ENCODE assay signal across 26 mouse cellular contexts in the genomic region with DNA sequence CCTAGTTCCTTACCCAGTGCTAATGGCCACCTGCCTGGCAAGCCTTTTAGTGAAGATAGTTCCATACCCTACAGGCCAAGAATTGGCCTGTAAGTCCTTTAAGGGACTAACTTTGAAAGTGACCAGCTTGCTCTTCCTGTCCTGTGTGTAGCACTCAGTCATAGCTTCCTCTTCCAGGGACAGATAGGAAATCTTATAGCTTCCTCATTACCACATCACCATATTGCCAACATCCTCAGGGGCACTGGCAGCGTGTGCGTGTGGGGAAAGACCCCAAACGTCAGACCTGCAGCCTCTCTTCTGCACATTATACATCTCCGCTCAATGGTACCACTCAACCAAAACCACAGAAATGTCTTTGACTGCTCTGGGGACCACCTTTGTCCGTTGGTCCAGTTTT. TPM values are rescaled to one million over a fixed set of nuclear protein-coding genes. Genes with fewer than 3 reads are reported as not detected.
A peak's percentile ranks its signal among the peaks of the same experiment; 100 is the strongest.
DNase-seq lines count a peak whose midpoint lies in the region; ATAC-seq and TF ChIP-seq lines count a peak whose summit lies in the region.
"Had no signal": no experiment of that assay in that cellular context is flagged by ENCODE, and none has a peak within 500 bp of the region (broad histone marks: within the 10 kb centered on the region; RNA-seq: fewer than 3 reads in every experiment).

No protein-coding gene starts in this region.

- no peak overlapping the region for H3K4me2 ChIP-seq in hindbrain, postnatal 0 days (ENCODE audit: low read depth, low read length)
- H3K4me2 ChIP-seq: heart, embryonic 13.5 days; hindbrain, embryonic 15.5 days; liver, embryonic 13.5 days; midbrain, embryonic 13.5 days had no signal

- H3K4me1 ChIP-seq in hindbrain, postnatal 0 days (ENCODE audit: insufficient read depth, low read length): no peaks in the 10 kb centered on the region
- H3K4me1 ChIP-seq: heart, embryonic 13.5 days; hindbrain, embryonic 15.5 days; midbrain, embryonic 13.5 days had no signal

- H3K9me3 ChIP-seq in hindbrain, postnatal 0 days (ENCODE audit: low read length): no peaks in the 10 kb centered on the region
- H3K9me3 ChIP-seq: G1E; heart, embryonic 13.5 days; hindbrain, embryonic 10.5 days; hindbrain, embryonic 15.5 days; liver, embryonic 13.5 days; midbrain, embryonic 13.5 days had no signal

- peak; percentile 54 to 80; a peak in 3 of 4 replicates for ATAC-seq in hematopoietic stem cell, adult 5-6 weeks (replicated peaks in 1 of 2; ENCODE audit: insufficient read depth in 1 of 2, low FRiP score in 2 of 2, low TSS enrichment in 1 of 2, low read depth in 1 of 2, poor library complexity in 2 of 2, severe bottlenecking in 2 of 2)
- peak; percentile 76 for ATAC-seq in neutrophil, adult 5-6 weeks (ENCODE audit: extremely low read depth, insufficient number of reproducible peaks, low FRiP score, poor library complexity, severe bottlenecking)
- no peak for ATAC-seq in hindbrain, postnatal 0 days
- ATAC-seq: forebrain, embryonic 14.5 days; midbrain, embryonic 13.5 days had no signal

- peak; percentile 67 for DNase-seq in 416B (ENCODE audit: low read depth)
- DNase-seq in A20 (ENCODE audit: low read depth, low spot score): peak; percentile 6
- no peak for DNase-seq in hindbrain, postnatal 0 days (ENCODE audit: low spot score)
- no peak for DNase-seq in frontal cortex, postnatal 14 days (ENCODE audit: low spot score in 2 of 2)
- DNase-seq: adrenal gland, postnatal 25 days; cerebellum, adult 18-20 months; cerebellum, postnatal 10 days; gastrocnemius, postnatal 36 days; heart, postnatal 10 days; kidney, adult 2 months; kidney, postnatal 36 days; left cerebral cortex, postnatal 4 days; liver, embryonic 13.5 days; lung, adult 2 months; retina, postnatal 1 day; right cerebral cortex, postnatal 25 days; spleen, adult 18-20 months; thymus, postnatal 4 days had no signal

- 73% methylated on average over 5 of the region's 5 CpGs for WGBS in hindbrain, postnatal 0 days

- H3K4me3 ChIP-seq in hindbrain, postnatal 0 days (ENCODE audit: low read length): no peak overlapping the region
- H3K4me3 ChIP-seq: heart, embryonic 13.5 days; hindbrain, embryonic 10.5 days; hindbrain, embryonic 15.5 days; liver, embryonic 13.5 days; midbrain, embryonic 13.5 days had no signal

- TF ChIP-seq CTCF in hindbrain, postnatal 0 days (IDR thresholded peaks at IDR 0.05; ENCODE audit: low read depth): no peak

- no peaks in the 10 kb centered on the region for H3K27me3 ChIP-seq in hindbrain, postnatal 0 days (ENCODE audit: insufficient read depth, low read length)
- H3K27me3 ChIP-seq: hindbrain, embryonic 15.5 days; midbrain, embryonic 13.5 days had no signal

- no peak overlapping the region for H3K27ac ChIP-seq in hindbrain, postnatal 0 days
- H3K27ac ChIP-seq: heart, embryonic 13.5 days; hindbrain, embryonic 10.5 days; hindbrain, embryonic 15.5 days; liver, embryonic 13.5 days; midbrain, embryonic 13.5 days had no signal

- no peaks in the 10 kb centered on the region for H3K36me3 ChIP-seq in hindbrain, postnatal 0 days (ENCODE audit: insufficient read depth, low read length)
- H3K36me3 ChIP-seq: G1E; heart, embryonic 13.5 days; hindbrain, embryonic 10.5 days; hindbrain, embryonic 15.5 days; liver, embryonic 13.5 days; midbrain, embryonic 13.5 days had no signal

- H3K9ac ChIP-seq in hindbrain, postnatal 0 days (replicated peaks; ENCODE audit: low read length): no peak overlapping the region
- H3K9ac ChIP-seq: heart, embryonic 13.5 days; hindbrain, embryonic 15.5 days; liver, embryonic 13.5 days; midbrain, embryonic 13.5 days had no signal

RNA-seq across cellular contexts. Expression of gene Fosl2, which starts 13.2 kb away (rescaled TPM):
- total RNA-seq in hematopoietic stem cell, adult 5-6 weeks (2017): 29.6 and 47.8 TPM in 2 replicates
- total RNA-seq in neutrophil, adult 5-6 weeks (2017): 133 and 140 TPM in 2 replicates
- total RNA-seq in hindbrain, postnatal 0 days (2014; rRNA removed): 5.6 and 7.8 TPM in 2 replicates
- polyA plus RNA-seq in hindbrain, postnatal 0 days (2015; fragmentation: Nextera tagmentation; extraction: Ambion mirVana): 0.59 and 0.64 TPM in 2 replicates

Comparison
In these comparisons a context has a peak if more than half of its experiments do, and no peak if none do; other contexts are left out.
1. DNase-seq: peak in 416B (single experiment) and A20 (single experiment); none in hindbrain, postnatal 0 days (single experiment) and frontal cortex, postnatal 14 days (0 of 2).